Mouse (Mus musculus) cerebellum, postnatal 10 days (tissue): ENCODE data around the gene Ttc7b.

ENCODE experiments used
- DNase-seq, 2 experiments: peaks; one replicate each; pipeline ENCODE4 v3.0.0; 2021; ENCODE audit warnings: mixed read lengths in 2 of 2

Ttc7b gene

GRCm38 (mm10) chr12:100294457-100294856 lies 226.2 kb downstream of the Ttc7b start:
- DNase-seq = no peak

GRCm38 (mm10) chr12:100293956-100294355 lies 226.7 kb downstream of the Ttc7b start:
- DNase-seq = peak; percentile 51 to 57

GRCm38 (mm10) chr12:100290711-100291685 lies 229.6 kb downstream of the Ttc7b start:
- peak; percentile 76 to 82 for DNase-seq

- DNase-seq = peak; percentile 64 to 67
Measured at GRCm38 (mm10) chr12:100290178-100290531, 230.5 kb downstream of the Ttc7b start.

GRCm38 (mm10) chr12:100289267-100290177 lies 231.1 kb downstream of the Ttc7b start:
- DNase-seq = peak; percentile 84 to 88

- DNase-seq = no peak
Measured at GRCm38 (mm10) chr12:100288018-100288417, 232.6 kb downstream of the Ttc7b start.

GRCm38 (mm10) chr12:100287565-100287964 lies 233.1 kb downstream of the Ttc7b start:
- DNase-seq = peak in 1 of 2 experiments; percentile 28

- DNase-seq = no peak
Measured at GRCm38 (mm10) chr12:100283283-100283682, 237.3 kb downstream of the Ttc7b start.

- DNase-seq = peak in 1 of 2 experiments; percentile 22
Measured at GRCm38 (mm10) chr12:100282025-100282885, 238.4 kb downstream of the Ttc7b start.

GRCm38 (mm10) chr12:100280972-100281794 lies 239.4 kb downstream of the Ttc7b start:
- DNase-seq = peak; percentile 66 to 67

- DNase-seq = no peak
Measured at GRCm38 (mm10) chr12:100279898-100280297, 240.7 kb downstream of the Ttc7b start.

GRCm38 (mm10) chr12:100278358-100278757 lies 242.3 kb downstream of the Ttc7b start:
- no peak for DNase-seq

- no peak for DNase-seq
Measured at GRCm38 (mm10) chr12:100277534-100277905, 243.1 kb downstream of the Ttc7b start.

- peak; percentile 64 to 72 for DNase-seq
Measured at GRCm38 (mm10) chr12:100276607-100277533, 243.8 kb downstream of the Ttc7b start.

- DNase-seq = peak; percentile 72 to 80
Measured at GRCm38 (mm10) chr12:100275850-100276249, 244.8 kb downstream of the Ttc7b start.

GRCm38 (mm10) chr12:100273033-100273432 lies 247.6 kb downstream of the Ttc7b start:
- peak; percentile 49 to 57 for DNase-seq

GRCm38 (mm10) chr12:100269967-100270662 lies 250.5 kb downstream of the Ttc7b start:
- DNase-seq = no peak

- peak; percentile 70 to 75 for DNase-seq
Measured at GRCm38 (mm10) chr12:100268011-100268410, 252.6 kb downstream of the Ttc7b start.

- DNase-seq = peak; percentile 87 to 92
Measured at GRCm38 (mm10) chr12:100265546-100266309, 254.9 kb downstream of the Ttc7b start.
